Mouse (Mus musculus): Measurements from ENCODE around the gene Ppm1l.

DNA sequence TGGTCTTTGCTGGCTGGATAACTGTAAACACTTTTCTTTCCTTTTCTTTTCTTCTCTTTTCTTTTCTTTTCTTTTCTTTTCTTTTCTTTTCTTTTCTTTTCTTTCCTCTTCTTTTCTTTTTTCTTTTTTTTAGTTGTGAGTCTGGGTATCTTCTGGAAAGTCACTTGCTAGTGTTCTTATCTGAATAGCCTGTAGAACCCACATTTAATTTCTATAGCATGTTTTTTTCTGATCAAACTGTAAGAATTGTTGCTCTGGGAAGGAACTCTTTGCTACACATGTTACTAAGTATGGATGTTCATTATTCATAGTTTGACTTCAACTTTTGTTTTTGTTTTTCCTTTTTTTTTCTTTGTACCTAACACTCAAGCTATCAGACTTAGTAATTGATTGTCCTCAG, 24.3 kb downstream of the Ppm1l start:
- TF ChIP-seq MAX (IDR thresholded peaks at IDR 0.05; ENCODE audit: low read depth), result no peak
- TF ChIP-seq POLR2AphosphoS2 (IDR thresholded peaks at IDR 0.05; ENCODE audit: insufficient read length, low read depth), result no peak
- TF ChIP-seq POLR2A (IDR thresholded peaks at IDR 0.05; ENCODE audit: insufficient read length, low read depth), result no peak
- no peak for TF ChIP-seq REST (IDR thresholded peaks at IDR 0.05; ENCODE audit: insufficient read depth, insufficient read length)
- TF ChIP-seq CEBPB (IDR thresholded peaks at IDR 0.05; ENCODE audit: insufficient read depth, poor library complexity, severe bottlenecking), result no peak
- no peak for TF ChIP-seq USF1 (IDR thresholded peaks at IDR 0.05; ENCODE audit: low read depth)
- no peak for TF ChIP-seq TCF12 (IDR thresholded peaks at IDR 0.05; ENCODE audit: insufficient read depth, poor library complexity, severe bottlenecking)
- no peak for TF ChIP-seq MYOD1 (IDR thresholded peaks at IDR 0.05; ENCODE audit: control insufficient read depth in 1 of 3, insufficient read length in 2 of 3, low read depth in 2 of 3)

All from myocyte (in vitro differentiated cells).